Mouse (Mus musculus): ENCODE data around the gene Cenps. TPM values are rescaled to one million over a fixed set of nuclear protein-coding genes. Genes with fewer than 3 reads are reported as not detected.
"Not testable (repeated sequence)": the region's sequence is repeated elsewhere in the genome, so short reads cannot be mapped to it uniquely, and the experiment has no call there.

Cenps gene
- total and polyA plus RNA-seq, 2 experiments from 2014 or later = 2.0 to 10.3 TPM

DNA sequence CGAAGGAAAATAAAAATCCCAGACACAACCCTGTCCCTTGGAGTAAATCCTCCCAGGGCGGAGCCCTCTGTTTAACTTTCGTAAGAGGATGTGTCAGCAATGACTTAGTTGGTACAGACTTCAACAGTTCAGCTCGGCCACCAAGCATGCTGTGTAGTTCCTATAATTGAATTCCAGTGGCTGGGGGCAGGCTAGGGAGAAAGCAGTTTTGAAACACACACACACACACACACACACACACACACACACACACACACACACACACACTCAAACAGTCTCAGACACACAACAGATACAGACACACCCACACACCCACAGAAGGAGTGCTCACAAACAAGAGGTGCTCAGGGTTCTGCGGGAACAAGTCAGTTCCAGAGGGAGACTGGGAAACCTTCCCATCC is 34.2 kb upstream of the Cenps start:
- no peak for DNase-seq (ENCODE audit: low spot score)
- TF ChIP-seq EP300 (IDR thresholded peaks at IDR 0.05; ENCODE audit: low read depth) = no peak
- no peak for TF ChIP-seq CTCF (IDR thresholded peaks at IDR 0.05; ENCODE audit: low read depth)
- WGBS = 67% methylated on average over 5 of the region's 5 CpGs
- Histone ChIP-seq H3K9me3 (replicated peaks; ENCODE audit: control insufficient read depth, low read length) (no peaks in the 10 kb centered on the region), H3K4me3 (ENCODE audit: low read depth, low read length) (no peak overlapping the region), H3K27ac (ENCODE audit: low read depth) (no peak overlapping the region), H3K36me3 (replicated peaks; ENCODE audit: control insufficient read depth, insufficient read depth, low read length) (no peaks in the 10 kb centered on the region; the same call in 1 of the 2 replicates), H3K4me2 (ENCODE audit: low read depth, low read length) (no peak overlapping the region), H3K27me3 (ENCODE audit: control insufficient read depth, insufficient read depth, low read length) (no peaks in the 10 kb centered on the region), H3K4me1 (ENCODE audit: control insufficient read depth, insufficient read depth) (no peaks in the 10 kb centered on the region; the same call in 1 of the 2 replicates), H3K9ac (replicated peaks; ENCODE audit: low read depth, low read length) (no peak overlapping the region)
- no peak for ATAC-seq (ENCODE audit: insufficient read depth, low read depth)

DNA sequence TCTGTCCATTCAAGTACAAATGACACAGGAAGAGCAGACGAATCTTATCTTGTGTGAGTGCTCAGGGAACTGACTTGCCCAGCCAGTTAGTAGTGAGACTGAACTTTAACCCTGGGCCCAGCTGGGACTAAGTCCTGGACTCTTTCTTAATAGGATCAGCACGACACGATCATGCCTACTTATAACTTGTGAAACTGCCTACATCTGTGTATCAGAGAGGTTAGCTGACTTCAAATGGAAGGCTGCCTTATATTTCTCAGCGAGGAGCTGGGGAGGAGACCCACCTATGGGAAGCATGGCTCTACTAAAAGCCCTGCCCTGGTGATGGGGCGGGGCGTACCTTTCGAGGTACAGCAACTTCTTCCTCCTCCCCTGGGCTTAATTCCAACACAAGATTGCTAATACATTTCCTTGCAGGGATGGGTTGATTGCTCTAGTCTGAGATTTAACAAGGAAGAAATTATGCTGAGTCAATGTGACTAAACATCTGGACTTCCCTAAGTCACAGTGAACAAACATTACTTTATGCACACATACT is 33.0 kb upstream of the Cenps start:
- ATAC-seq (ENCODE audit: insufficient read depth, low read depth) (no peak), DNase-seq (ENCODE audit: low spot score) (peak; percentile 13)
- H3K27me3 ChIP-seq (ENCODE audit: control insufficient read depth, insufficient read depth, low read length) = no peaks in the 10 kb centered on the region
- H3K36me3 ChIP-seq (replicated peaks; ENCODE audit: control insufficient read depth, insufficient read depth, low read length) = no peaks in the 10 kb centered on the region
- no peak overlapping the region for H3K4me3 ChIP-seq (ENCODE audit: low read depth, low read length)
- TF ChIP-seq CTCF (IDR thresholded peaks at IDR 0.05; ENCODE audit: low read depth) (no peak), EP300 (IDR thresholded peaks at IDR 0.05; ENCODE audit: low read depth) (no peak)
- no peak overlapping the region for H3K4me2 ChIP-seq (ENCODE audit: low read depth, low read length)
- 58% methylated on average over 7 of the region's 7 CpGs for WGBS
- H3K4me1 ChIP-seq (ENCODE audit: control insufficient read depth, insufficient read depth) = no peaks in the 10 kb centered on the region; the same call in 1 of the 2 replicates
- no peaks in the 10 kb centered on the region for H3K9me3 ChIP-seq (replicated peaks; ENCODE audit: control insufficient read depth, low read length)
- no peak overlapping the region for H3K9ac ChIP-seq (replicated peaks; ENCODE audit: low read depth, low read length)
- no peak overlapping the region for H3K27ac ChIP-seq (ENCODE audit: low read depth)

DNA sequence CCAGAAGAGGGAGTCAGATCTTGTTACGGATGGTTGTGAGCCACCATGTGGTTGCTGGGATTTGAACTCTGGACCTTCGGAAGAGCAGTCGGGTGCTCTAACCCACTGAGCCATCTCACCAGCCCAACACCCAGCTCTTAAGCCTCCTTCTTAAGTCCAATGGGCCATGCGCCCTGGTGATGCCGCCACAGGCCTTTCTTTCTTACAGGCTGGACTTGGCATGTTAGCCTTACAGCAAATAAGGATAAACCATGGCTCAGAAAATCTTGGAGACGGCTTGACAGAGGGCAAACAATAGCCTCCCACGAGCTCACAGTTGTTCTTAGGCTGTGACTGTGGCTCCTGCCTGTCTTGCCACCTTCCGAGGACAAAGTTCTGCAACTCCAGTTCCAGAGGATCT is 32.5 kb upstream of the Cenps start:
- not testable (repeated sequence) for H3K9ac ChIP-seq (replicated peaks; ENCODE audit: low read depth, low read length); H3K9me3 ChIP-seq (replicated peaks; ENCODE audit: control insufficient read depth, low read length); H3K27me3 ChIP-seq (ENCODE audit: control insufficient read depth, insufficient read depth, low read length); H3K4me1 ChIP-seq (ENCODE audit: control insufficient read depth, insufficient read depth); H3K27ac ChIP-seq (ENCODE audit: low read depth); DNase-seq (ENCODE audit: low spot score); ATAC-seq (ENCODE audit: insufficient read depth, low read depth); H3K4me3 ChIP-seq (ENCODE audit: low read depth, low read length); H3K4me2 ChIP-seq (ENCODE audit: low read depth, low read length); H3K36me3 ChIP-seq (replicated peaks; ENCODE audit: control insufficient read depth, insufficient read depth, low read length)
- WGBS = 78% methylated on average over 7 of the region's 8 CpGs

DNA sequence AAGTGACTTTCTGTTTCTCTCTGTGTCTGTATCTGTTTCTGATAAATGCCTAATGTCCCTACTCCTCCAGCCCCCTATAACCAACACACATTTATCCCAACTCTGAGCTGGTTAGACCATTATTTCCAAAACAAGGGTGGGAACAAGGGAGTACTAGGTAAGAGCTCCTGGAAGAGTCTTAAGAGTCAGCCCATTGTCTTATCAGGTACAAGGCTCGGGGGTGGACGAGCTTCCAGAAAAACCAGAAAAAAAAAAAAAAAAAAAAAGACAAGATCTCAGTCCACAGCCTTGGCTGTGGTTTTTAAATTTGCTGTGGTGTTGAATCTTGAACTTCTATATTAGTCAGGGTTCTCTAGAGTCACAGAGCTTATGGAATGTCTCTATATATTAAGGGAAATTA is 30.6 kb upstream of the Cenps start:
- H3K4me1 ChIP-seq (ENCODE audit: control insufficient read depth, insufficient read depth) = no peaks in the 10 kb centered on the region; the same call in 1 of the 2 replicates
- H3K9ac ChIP-seq (replicated peaks; ENCODE audit: low read depth, low read length) = no peak overlapping the region
- no peaks in the 10 kb centered on the region for H3K27me3 ChIP-seq (ENCODE audit: control insufficient read depth, insufficient read depth, low read length)
- no peak for DNase-seq (ENCODE audit: low spot score)
- no peak for TF ChIP-seq CTCF (IDR thresholded peaks at IDR 0.05; ENCODE audit: low read depth)
- no peak for TF ChIP-seq EP300 (IDR thresholded peaks at IDR 0.05; ENCODE audit: low read depth)
- WGBS = 39% methylated on average over 2 of the region's 2 CpGs
- H3K4me2 ChIP-seq (ENCODE audit: low read depth, low read length) = no peak overlapping the region
- peaks cover 11% of the 10 kb centered on the region; the same call in 1 of the 2 replicates for H3K36me3 ChIP-seq (replicated peaks; ENCODE audit: control insufficient read depth, insufficient read depth, low read length)
- ATAC-seq (ENCODE audit: insufficient read depth, low read depth) = no peak
- H3K27ac ChIP-seq (ENCODE audit: low read depth) = no peak overlapping the region
- H3K9me3 ChIP-seq (replicated peaks; ENCODE audit: control insufficient read depth, low read length) = no peaks in the 10 kb centered on the region
- no peak overlapping the region for H3K4me3 ChIP-seq (ENCODE audit: low read depth, low read length)

DNA sequence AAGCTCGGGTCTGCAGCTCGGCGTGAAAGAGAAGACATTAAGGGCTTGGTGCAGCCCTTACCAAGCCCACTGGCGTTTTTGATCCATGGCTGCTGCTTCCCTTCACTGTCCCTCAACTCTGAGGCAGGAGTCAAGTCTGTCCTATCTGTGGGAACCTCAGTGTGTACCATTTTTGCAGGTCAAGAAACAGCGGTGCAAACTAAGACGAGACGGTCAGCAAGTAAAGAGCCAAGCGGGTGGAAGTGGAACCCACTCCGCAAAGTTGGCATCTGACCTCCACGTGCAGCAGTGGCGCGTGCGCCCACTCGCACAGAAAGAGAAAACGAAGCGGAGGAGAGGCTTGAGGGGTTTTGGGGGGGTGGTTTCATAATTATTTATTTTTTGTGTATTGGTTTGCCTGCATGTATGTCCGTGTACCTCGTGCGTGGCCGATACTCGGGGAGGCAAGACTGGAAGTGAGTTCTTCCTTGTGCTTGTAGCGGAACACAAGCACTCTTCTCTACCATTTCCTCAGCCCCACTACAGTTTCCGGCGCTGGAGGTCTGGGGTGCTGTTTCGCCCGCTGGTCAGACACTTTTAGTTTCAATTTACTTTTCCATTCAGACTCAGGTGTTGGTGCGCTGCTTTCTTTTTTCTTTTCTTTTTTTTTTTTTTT is 29.7 kb upstream of the Cenps start:
- H3K4me1 ChIP-seq (ENCODE audit: control insufficient read depth, insufficient read depth) = no peaks in the 10 kb centered on the region; the same call in 1 of the 2 replicates

More for the DNA sequence above, 29.7 kb upstream of the Cenps start:
- Histone ChIP-seq H3K27me3 (ENCODE audit: control insufficient read depth, insufficient read depth, low read length) (no peaks in the 10 kb centered on the region), H3K27ac (ENCODE audit: low read depth) (peak overlapping the region; percentile 52), H3K9ac (replicated peaks; ENCODE audit: low read depth, low read length) (peak overlapping the region; percentile 55), H3K4me3 (ENCODE audit: low read depth, low read length) (peak overlapping the region; percentile 85), H3K9me3 (replicated peaks; ENCODE audit: control insufficient read depth, low read length) (no peaks in the 10 kb centered on the region), H3K4me2 (ENCODE audit: low read depth, low read length) (peak overlapping the region; percentile 92), H3K36me3 (replicated peaks; ENCODE audit: control insufficient read depth, insufficient read depth, low read length) (peaks cover 21% of the 10 kb centered on the region)
- peak; percentile 49 for ATAC-seq (ENCODE audit: insufficient read depth, low read depth)
- TF ChIP-seq CTCF (IDR thresholded peaks at IDR 0.05; ENCODE audit: low read depth) (no peak), EP300 (IDR thresholded peaks at IDR 0.05; ENCODE audit: low read depth) (no peak)
- peak; percentile 16 for DNase-seq (ENCODE audit: low spot score)
- WGBS = under 1% methylated on average over 27 of the region's 27 CpGs
